Mouse (Mus musculus) limb, embryonic 14.5 days (tissue): ENCODE data around the gene Nhsl2. TPM values are rescaled to one million over a fixed set of nuclear protein-coding genes. Genes with fewer than 3 reads are reported as not detected.
"Not testable (repeated sequence)": the region's sequence is repeated elsewhere in the genome, so short reads cannot be mapped to it uniquely, and the experiment has no call there.

ENCODE experiments used
- ATAC-seq: fragments of 200-750 bp; cut with Nextera tagmentation; 2 replicates; pipeline ENCODE4 v1.8.0; 2017; ENCODE audit warnings: low read depth, moderate number of reproducible peaks, moderate TSS enrichment; ENCODE audit not compliant: low FRiP score
- DNase-seq: peaks from one replicate; pipeline ENCODE4 v3.0.0-alpha.2; 2015; ENCODE audit warnings: low spot score
- H3K27ac ChIP-seq: fragments of 300-500 bp; sonication (generic); replicated peaks from 2 replicates; pipeline ENCODE4 v1.5.1; 2014; ENCODE audit warnings: low read depth, mild to moderate bottlenecking, low read length, moderate library complexity, mixed read lengths
- H3K27me3 ChIP-seq: fragments of 300-500 bp; sonication (generic); 2 replicates; pipeline ENCODE4 v1.6.1; 2014; ENCODE audit warnings: low read length, mixed read lengths; ENCODE audit not compliant: control insufficient read depth, insufficient read depth
- H3K36me3 ChIP-seq: fragments of 300-500 bp; sonication (generic); 2 replicates; pipeline ENCODE4 v1.6.1; 2014; ENCODE audit warnings: mild to moderate bottlenecking, low read length, moderate library complexity, mixed read lengths; ENCODE audit not compliant: control insufficient read depth, insufficient read depth
- H3K4me1 ChIP-seq: fragments of 300-500 bp; sonication (generic); 2 replicates; pipeline ENCODE4 v1.6.1; 2014; ENCODE audit warnings: antibody characterized with exemption, low read length, mixed read lengths; ENCODE audit not compliant: control insufficient read depth, insufficient read depth
- H3K4me2 ChIP-seq: fragments of 300-500 bp; sonication (generic); replicated peaks from 2 replicates; pipeline ENCODE4 v1.6.1; 2014; ENCODE audit warnings: low read depth, mild to moderate bottlenecking, low read length, moderate library complexity; ENCODE audit not compliant: severe bottlenecking
- H3K4me3 ChIP-seq: fragments of 300-500 bp; sonication (generic); replicated peaks from 2 replicates; pipeline ENCODE4 v1.5.1; 2014; ENCODE audit warnings: low read length
- H3K9ac ChIP-seq: fragments of 300-500 bp; sonication (generic); 2 replicates; pipeline ENCODE4 v1.6.1; 2014; ENCODE audit warnings: mild to moderate bottlenecking, low read depth, low read length, moderate library complexity; ENCODE audit not compliant: severe bottlenecking
- H3K9me3 ChIP-seq: fragments of 300-500 bp; sonication (generic); 2 replicates; pipeline ENCODE4 v1.6.1; 2016; ENCODE audit warnings: low read length; ENCODE audit not compliant: control insufficient read depth
- POLR2A ChIP-seq: fragments of 200-500 bp; IDR thresholded peaks from 2 replicates; pipeline ENCODE4 v1.8.0; 2012; ENCODE audit warnings: inconsistent platforms, mild to moderate bottlenecking, moderate library complexity, borderline replicate concordance; ENCODE audit not compliant: insufficient read depth, insufficient read length; ENCODE audit errors: extremely low read depth
- whole genome bisulfite sequencing: fragments of 180-500 bp; shearing (Covaris S2); extraction: QIAGEN DNeasy Blood & Tissue Kit; methylation state at CpG from one replicate; pipeline ENCODE4 v1.1.7; 2014; 5-methylcytosine and 5-hydroxymethylcytosine counted together
- polyA plus RNA-seq, 2 experiments: library from polyadenylated mRNA; depleted of rRNA in 1 of 2; stranded (reverse) in 1 of 2; unstranded in 1 of 2; fragments of >200 nt; fragmentation: Nextera tagmentation in 1 of 2; extraction: Ambion mirVana in 1 of 2; gene quantifications; 2 replicates each; pipeline versions ENCODE4 v1.2.1 to v1.2.3; 2012 to 2014

Gene Nhsl2
- polyA plus RNA-seq (2012; rRNA removed), result 6.6 and 7.6 TPM in 2 replicates
- polyA plus RNA-seq (2014; fragmentation: Nextera tagmentation; extraction: Ambion mirVana), result 13.5 and 16.0 TPM in 2 replicates

- ATAC-seq (peak; percentile 89), DNase-seq (peak; percentile 51)
- 14% methylated on average over 23 of the region's 58 CpGs for WGBS
- Histone ChIP-seq H3K9ac (peak within 1 kb of the TSS; percentile 59), H3K27me3 (peaks cover 35% of the 10 kb centered on the region), H3K9me3 (no peaks in the 10 kb centered on the region), H3K27ac (0 out of 2 replicates have a peak within 1 kb of the TSS, but pooled peaks have one; percentile 26), H3K4me2 (peak within 1 kb of the TSS; percentile 67), H3K4me1 (no peaks in the 10 kb centered on the region), H3K4me3 (peak within 1 kb of the TSS; percentile 52), H3K36me3 (no peaks in the 10 kb centered on the region)
- TF ChIP-seq POLR2A, result peak; percentile 49; the same call in 1 of the 2 replicates
These were observed at the start of gene Nhsl2 for GRCm38 (mm10) chrX:101849281-101849821. Gene Nhsl2, plus strand, starts transcription at chrX:101849385.

- H3K27me3 ChIP-seq, result no peaks in the 10 kb centered on the region
- H3K4me3 ChIP-seq, result no peak overlapping the region
- no peak overlapping the region for H3K4me2 ChIP-seq
- no peak for ATAC-seq
- H3K9me3 ChIP-seq, result no peaks in the 10 kb centered on the region
- peak; percentile 8 for DNase-seq
- no peak overlapping the region for H3K27ac ChIP-seq
- WGBS, result 30% methylated on average over 2 of the region's 2 CpGs
- no peak for TF ChIP-seq POLR2A
- no peaks in the 10 kb centered on the region for H3K4me1 ChIP-seq
- no peak overlapping the region for H3K9ac ChIP-seq
- H3K36me3 ChIP-seq, result no peaks in the 10 kb centered on the region
These were observed 43.7 kb upstream of the Nhsl2 start for GRCm38 (mm10) chrX:101805512-101805911.

GRCm38 (mm10) chrX:101811750-101812149 is 37.4 kb upstream of the Nhsl2 start:
- Histone ChIP-seq H3K4me1 (no peaks in the 10 kb centered on the region), H3K9ac (no peak overlapping the region)
- ATAC-seq, result no peak

GRCm38 (mm10) chrX:101819163-101819562 is 30.0 kb upstream of the Nhsl2 start:
- H3K9ac ChIP-seq, result no peak overlapping the region
- WGBS, result 60% methylated on average over 1 of the region's 1 CpGs
- DNase-seq, result peak; percentile 29
- no peak overlapping the region for H3K27ac ChIP-seq
- no peak overlapping the region for H3K4me3 ChIP-seq
- no peaks in the 10 kb centered on the region for H3K27me3 ChIP-seq
- 0 out of 2 replicates have a peak, but pooled peaks have one; percentile 30 for ATAC-seq
- no peaks in the 10 kb centered on the region for H3K4me1 ChIP-seq
- H3K36me3 ChIP-seq, result no peaks in the 10 kb centered on the region
- H3K4me2 ChIP-seq, result no peak overlapping the region
- H3K9me3 ChIP-seq, result no peaks in the 10 kb centered on the region
- TF ChIP-seq POLR2A, result no peak

More at GRCm38 (mm10) chrX:101811750-101812149, 37.4 kb upstream of the Nhsl2 start:
- Histone ChIP-seq H3K4me3 (no peak overlapping the region), H3K4me2 (no peak overlapping the region), H3K27ac (no peak overlapping the region), H3K27me3 (no peaks in the 10 kb centered on the region), H3K36me3 (no peaks in the 10 kb centered on the region), H3K9me3 (no peaks in the 10 kb centered on the region)
- DNase-seq, result no peak
- no peak for TF ChIP-seq POLR2A
- WGBS, result 65% methylated on average over 3 of the region's 3 CpGs

- not testable (repeated sequence) for H3K27me3 ChIP-seq, H3K4me1 ChIP-seq, H3K27ac ChIP-seq, ATAC-seq, H3K9me3 ChIP-seq, H3K4me2 ChIP-seq, H3K9ac ChIP-seq, H3K4me3 ChIP-seq, H3K36me3 ChIP-seq, DNase-seq
These were observed 29.2 kb upstream of the Nhsl2 start for GRCm38 (mm10) chrX:101819980-101820379.
